Mouse (Mus musculus): ENCODE results near the gene Gh.

DNA sequence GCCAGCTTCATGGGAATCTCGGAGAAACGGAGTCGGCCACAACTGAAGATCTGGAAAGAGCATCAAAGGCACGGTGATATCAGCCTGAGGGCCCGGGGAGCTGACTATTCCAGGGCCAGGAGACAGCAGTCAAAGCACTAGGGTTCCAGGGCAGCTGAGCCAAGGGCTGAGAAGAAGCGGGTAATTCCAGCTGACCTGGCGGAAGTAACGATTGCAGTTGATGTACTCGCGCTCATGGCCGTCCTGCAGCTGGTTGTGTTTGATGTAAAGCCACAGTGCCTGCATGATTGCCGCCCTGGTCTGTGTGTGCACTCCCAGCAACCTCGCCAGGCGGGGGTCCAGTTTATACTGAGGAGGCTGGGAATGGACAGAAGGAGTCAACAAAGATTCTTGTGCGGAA is 36.7 kb downstream of the Gh start:
- TF ChIP-seq CTCF (IDR thresholded peaks at IDR 0.05; ENCODE audit: low read depth) (no peak), EP300 (IDR thresholded peaks at IDR 0.05; ENCODE audit: low read depth) (no peak)
